Mouse (Mus musculus) kidney, adult 2 months (tissue): Measurements from ENCODE around the gene C2cd5. TPM values are rescaled to one million over a fixed set of nuclear protein-coding genes. Genes with fewer than 3 reads are reported as not detected.

Experiments used
- DNase-seq: peaks from one replicate; pipeline ENCODE4 v3.0.0; 2021
- H3K27ac ChIP-seq: fragments of 200-500 bp; 2 replicates; pipeline ENCODE4 v1.5.1; 2012; ENCODE audit warnings: low read depth, low read length, control low read depth, inconsistent platforms; ENCODE audit not compliant: insufficient read depth
- H3K27me3 ChIP-seq: fragments of 200-500 bp; replicated peaks from 2 replicates; pipeline ENCODE4 v1.6.1; 2012; ENCODE audit warnings: mild to moderate bottlenecking, moderate library complexity, low read length, inconsistent platforms; ENCODE audit not compliant: control insufficient read depth, insufficient read depth
- H3K36me3 ChIP-seq: fragments of 200-500 bp; 2 replicates; pipeline ENCODE4 v1.6.1; 2012; ENCODE audit warnings: mild to moderate bottlenecking, moderate library complexity, low read length, inconsistent platforms; ENCODE audit not compliant: control insufficient read depth, insufficient read depth
- H3K4me1 ChIP-seq: fragments of 200-500 bp; 2 replicates; pipeline ENCODE4 v1.6.1; 2011; ENCODE audit warnings: low read length; ENCODE audit not compliant: control insufficient read depth, insufficient read depth
- H3K4me3 ChIP-seq: fragments of 200-500 bp; 2 replicates; pipeline ENCODE4 v1.5.1; 2011; ENCODE audit warnings: mild to moderate bottlenecking, low read depth, low read length, control low read depth; ENCODE audit not compliant: insufficient read depth
- CTCF ChIP-seq: fragments of 200-500 bp; conservative IDR thresholded peaks from 2 replicates; pipeline ENCODE4 v1.5.1; 2011; ENCODE audit warnings: low read depth, mild to moderate bottlenecking, control low read depth, low read length, moderate library complexity, mixed read lengths; ENCODE audit not compliant: insufficient read depth, insufficient read length
- POLR2A ChIP-seq: fragments of 200-500 bp; IDR thresholded peaks from one replicate; pipeline ENCODE4 v1.6.1; 2011; ENCODE audit warnings: low read depth, low read length, control low read depth
- WGBS: fragments of 180-500 bp; shearing (Covaris S2); methylation state at CpG from one replicate; pipeline ENCODE4 v1.1.7; 2018; 5-methylcytosine and 5-hydroxymethylcytosine counted together
- polyA plus RNA-seq: library from polyadenylated mRNA; depleted of rRNA; stranded (reverse); fragments of >200 nt; gene quantifications from 2 replicates; pipeline ENCODE4 v1.2.3, GENCODE M21; 2012

C2cd5 gene
- polyA plus RNA-seq, 1 experiment = 14.1 TPM

DNA sequence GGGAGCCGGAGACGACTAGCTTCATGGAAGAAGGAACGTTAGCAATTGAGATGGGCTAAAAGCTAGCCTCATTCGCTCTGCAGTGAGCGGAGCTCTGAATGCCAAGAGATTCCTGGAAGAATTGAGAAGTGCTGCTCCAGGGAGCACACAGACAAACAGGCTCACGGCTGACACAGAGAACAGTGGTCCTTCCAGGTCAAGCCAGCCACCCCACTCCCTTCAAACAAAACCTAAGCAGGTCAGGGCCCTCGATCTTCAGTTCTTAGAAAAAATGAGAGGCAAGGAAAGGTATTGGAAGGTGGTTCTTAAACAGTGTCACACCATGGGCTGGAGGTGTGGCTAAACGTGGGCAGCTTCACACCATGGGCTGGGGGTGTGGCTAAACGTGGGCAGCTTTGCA, 95.1 kb downstream of the C2cd5 start:
- DNase-seq = no peak
- H3K36me3 ChIP-seq = no peaks in the 10 kb centered on the region
- no peak overlapping the region for H3K27ac ChIP-seq
- TF ChIP-seq POLR2A = no peak
- no peak for TF ChIP-seq CTCF
- H3K27me3 ChIP-seq = no peaks in the 10 kb centered on the region
- no peak overlapping the region for H3K4me3 ChIP-seq
- no peaks in the 10 kb centered on the region for H3K4me1 ChIP-seq
- WGBS = 71% methylated on average over 9 of the region's 9 CpGs

DNA sequence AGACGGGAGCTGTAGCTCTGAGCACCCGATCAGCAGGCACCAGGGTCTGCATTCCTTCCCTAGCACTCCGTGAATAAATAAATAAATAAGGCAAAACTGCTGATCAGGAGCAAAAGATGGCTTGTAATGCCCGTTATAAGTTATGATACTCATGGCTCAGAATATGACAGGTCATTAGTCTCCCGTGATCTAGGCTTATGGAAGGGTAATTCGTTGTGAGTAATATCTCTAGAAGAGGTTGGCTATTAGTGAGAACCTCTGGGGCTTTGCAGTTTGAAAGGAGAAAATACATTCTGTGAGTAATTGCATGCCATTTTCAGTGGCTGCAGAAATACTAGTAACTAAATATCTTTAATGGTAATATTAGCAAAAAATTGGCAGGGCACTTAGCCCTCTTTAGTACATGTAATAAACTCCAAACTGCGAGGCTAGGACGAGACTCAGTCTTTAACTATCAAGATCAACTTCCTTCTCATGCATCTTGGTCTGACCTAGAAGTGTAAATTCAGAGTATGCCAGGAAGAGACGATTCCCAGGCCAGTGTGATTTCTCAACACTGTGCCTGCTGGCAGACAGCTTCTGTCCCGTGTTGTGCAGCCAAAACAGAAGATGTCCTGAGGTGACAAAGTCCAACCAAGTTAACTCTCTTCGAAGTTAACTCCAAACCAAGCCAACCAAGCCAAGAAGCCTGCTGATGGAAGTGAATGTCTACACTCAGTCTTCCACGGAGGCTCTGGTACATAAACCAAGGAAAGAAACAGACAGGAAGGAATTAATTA, 101.5 kb downstream of the C2cd5 start:
- Histone ChIP-seq H3K4me3 (no peak overlapping the region), H3K27ac (no peak overlapping the region), H3K36me3 (no peaks in the 10 kb centered on the region), H3K27me3 (no peaks in the 10 kb centered on the region), H3K4me1 (no peaks in the 10 kb centered on the region)
- WGBS = 40% methylated on average over 12 of the region's 12 CpGs
- TF ChIP-seq POLR2A (no peak), CTCF (no peak)
- peak; percentile 88 for DNase-seq

DNA sequence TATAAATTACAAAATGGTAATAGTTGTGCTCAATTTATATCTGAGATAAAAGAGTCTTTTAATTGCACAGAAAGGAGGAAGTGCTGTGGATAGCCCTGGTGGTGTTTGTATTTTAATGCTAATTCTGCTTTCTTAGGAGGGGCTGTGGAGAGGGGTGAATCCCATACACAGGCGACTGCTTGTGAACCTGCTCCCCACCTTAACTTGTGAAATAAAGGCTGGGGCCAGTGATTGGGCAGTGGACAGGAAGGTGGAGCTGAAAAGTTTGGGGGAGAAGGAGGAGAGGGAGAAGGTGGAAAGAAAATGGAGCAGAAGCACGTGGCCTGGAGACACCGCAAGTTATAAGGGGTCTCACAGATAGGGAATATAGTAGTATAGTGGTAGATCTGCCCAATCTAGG, 103.1 kb downstream of the C2cd5 start:
- Histone ChIP-seq H3K36me3 (no peaks in the 10 kb centered on the region), H3K27ac (no peak overlapping the region), H3K27me3 (no peaks in the 10 kb centered on the region), H3K4me3 (no peak overlapping the region), H3K4me1 (no peaks in the 10 kb centered on the region)
- TF ChIP-seq POLR2A (no peak), CTCF (no peak)
- DNase-seq = no peak
- WGBS = 89% methylated on average over 3 of the region's 3 CpGs

DNA sequence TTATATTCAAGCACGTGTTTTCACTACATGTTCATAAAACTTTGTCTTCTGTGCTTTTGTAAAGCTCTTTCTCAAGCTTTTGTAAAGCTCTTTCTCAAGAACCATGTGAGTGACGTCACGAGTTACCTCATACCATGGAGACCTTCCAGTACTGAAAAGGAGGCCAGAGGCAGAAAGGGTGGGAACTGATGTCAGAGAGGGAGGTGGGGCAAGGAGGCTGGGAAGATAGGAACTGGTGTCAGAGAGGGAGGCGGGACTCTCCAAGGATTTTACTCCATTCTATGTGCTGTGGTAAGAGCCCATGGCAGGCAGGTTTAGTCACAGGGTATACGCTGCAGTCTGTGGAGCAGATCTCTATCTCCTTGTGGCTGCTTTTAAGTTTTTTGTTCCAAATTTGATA, 104.4 kb downstream of the C2cd5 start:
- no peak for DNase-seq

DNA sequence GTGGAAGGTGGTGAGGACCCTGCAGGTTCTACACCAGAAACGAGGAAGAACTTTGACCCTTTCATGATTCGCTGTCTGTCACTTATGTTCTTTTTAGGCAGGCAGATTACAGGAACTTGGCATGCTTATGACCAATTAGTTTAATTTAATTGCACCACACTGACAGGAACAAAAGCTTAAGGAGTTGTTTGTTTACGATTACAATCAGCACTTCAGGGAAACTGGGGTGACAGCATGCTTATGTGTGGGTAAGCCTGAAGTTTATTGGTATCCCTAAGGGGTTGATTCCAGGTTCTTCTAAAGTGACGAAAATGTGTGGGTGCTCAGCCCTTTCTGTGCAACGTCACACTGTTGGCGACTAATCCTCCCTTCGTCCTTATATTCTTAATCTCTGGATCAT, 105.1 kb downstream of the C2cd5 start:
- TF ChIP-seq CTCF (no peak), POLR2A (no peak)
- no peak for DNase-seq
- 59% methylated on average over 7 of the region's 7 CpGs for WGBS

More for the DNA sequence above, 104.4 kb downstream of the C2cd5 start:
- no peak overlapping the region for H3K27ac ChIP-seq
- H3K36me3 ChIP-seq = no peaks in the 10 kb centered on the region
- no peaks in the 10 kb centered on the region for H3K4me1 ChIP-seq
- H3K27me3 ChIP-seq = no peaks in the 10 kb centered on the region
- TF ChIP-seq CTCF (no peak), POLR2A (no peak)
- H3K4me3 ChIP-seq = no peak overlapping the region
- 80% methylated on average over 5 of the region's 5 CpGs for WGBS

DNA sequence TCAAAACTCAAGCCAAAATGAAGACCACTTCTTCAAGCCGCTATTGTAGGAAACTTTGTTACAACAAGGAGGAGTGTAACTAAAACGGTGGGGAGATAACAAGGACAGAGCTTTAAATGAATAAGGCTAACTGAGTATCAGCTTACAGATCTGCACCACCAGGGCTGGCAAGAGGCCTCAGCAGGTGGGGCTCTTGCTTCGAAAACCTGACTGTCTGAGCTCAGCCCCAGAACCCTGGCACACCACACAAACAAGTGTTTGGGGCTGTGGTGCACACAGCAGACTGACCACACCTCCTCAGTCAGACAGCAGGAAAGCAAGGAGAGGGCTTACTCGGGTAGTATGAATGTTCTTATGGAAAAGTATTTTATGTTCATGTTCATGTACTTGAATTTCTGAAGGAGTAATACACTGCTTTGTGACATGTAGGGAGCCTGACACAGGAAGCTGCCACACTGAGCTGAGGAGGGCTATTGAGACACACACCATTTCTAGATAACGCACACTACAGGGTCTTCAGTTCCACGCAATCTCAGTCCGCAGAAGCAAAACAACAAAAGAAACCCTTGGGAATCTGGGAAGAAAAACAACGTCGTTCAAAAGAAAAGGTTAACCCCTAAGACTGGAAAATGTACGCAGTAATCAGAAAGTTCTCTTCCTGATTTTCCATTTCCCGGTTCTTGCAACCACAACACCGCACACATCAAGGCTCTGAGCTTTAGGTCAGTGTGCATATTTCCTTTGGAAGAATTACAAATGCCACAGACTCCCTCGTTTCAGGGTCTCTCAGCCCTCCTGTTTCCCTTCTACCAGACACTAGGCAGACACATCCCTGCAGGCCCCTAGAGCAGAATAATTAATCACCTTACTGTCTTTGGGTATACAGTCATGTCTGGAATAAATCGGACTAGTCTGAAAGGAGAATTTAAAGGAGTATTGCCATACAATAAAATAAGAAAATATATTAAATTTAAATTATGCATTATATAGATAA, 105.9 kb downstream of the C2cd5 start:
- no peak overlapping the region for H3K27ac ChIP-seq
- no peaks in the 10 kb centered on the region for H3K4me1 ChIP-seq
- H3K4me3 ChIP-seq = no peak overlapping the region
- TF ChIP-seq POLR2A = no peak
- TF ChIP-seq CTCF = peak; percentile 31; the same call in 1 of the 2 replicates
- WGBS = 35% methylated on average over 14 of the region's 14 CpGs
- no peak for DNase-seq
- H3K36me3 ChIP-seq = no peaks in the 10 kb centered on the region
- no peaks in the 10 kb centered on the region for H3K27me3 ChIP-seq

More for the DNA sequence above, 105.1 kb downstream of the C2cd5 start:
- Histone ChIP-seq H3K27ac (no peak overlapping the region), H3K4me1 (no peaks in the 10 kb centered on the region), H3K4me3 (no peak overlapping the region), H3K36me3 (no peaks in the 10 kb centered on the region), H3K27me3 (no peaks in the 10 kb centered on the region)

DNA sequence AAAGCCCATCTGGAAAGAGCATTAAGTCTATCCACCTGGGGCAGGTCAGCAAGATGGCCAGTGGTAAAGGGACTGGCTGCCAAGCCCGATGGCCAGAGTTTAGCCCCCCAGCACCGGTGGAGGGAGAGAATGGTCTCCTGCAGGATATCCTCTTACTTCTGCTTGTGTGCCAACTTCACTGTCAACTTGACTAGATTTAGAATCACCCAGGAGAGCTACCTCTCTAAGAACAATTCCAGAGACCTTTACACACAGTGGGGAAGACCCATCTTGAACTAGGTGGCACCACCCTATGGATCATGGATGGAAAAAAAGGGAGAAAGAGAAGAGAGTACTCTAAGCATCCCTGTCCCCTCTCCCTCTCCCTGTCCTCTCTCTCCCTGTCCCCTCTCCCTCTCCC, 107.0 kb downstream of the C2cd5 start:
- no peak overlapping the region for H3K4me3 ChIP-seq
- H3K4me1 ChIP-seq = no peaks in the 10 kb centered on the region
- TF ChIP-seq POLR2A (no peak), CTCF (no peak)
- no peaks in the 10 kb centered on the region for H3K36me3 ChIP-seq
- DNase-seq = no peak
- WGBS = 45% methylated on average over 2 of the region's 2 CpGs
- H3K27me3 ChIP-seq = no peaks in the 10 kb centered on the region
- H3K27ac ChIP-seq = no peak overlapping the region
